Mouse (Mus musculus) intestine, postnatal 0 days (tissue): ENCODE results near the gene R3hcc1l. TPM values are rescaled to one million over a fixed set of nuclear protein-coding genes. Genes with fewer than 3 reads are reported as not detected.

Experiments used
- ATAC-seq: fragments of 200-750 bp; cut with Nextera tagmentation; 2 replicates; pipeline ENCODE4 v1.8.0; 2017; ENCODE audit warnings: mild to moderate bottlenecking, moderate TSS enrichment, moderate library complexity
- H3K27ac ChIP-seq: fragments of 300-500 bp; sonication (generic); 2 replicates; pipeline ENCODE4 v1.5.1; 2014; ENCODE audit warnings: mild to moderate bottlenecking, low read depth, low read length, moderate library complexity
- H3K27me3 ChIP-seq: fragments of 300-500 bp; sonication (generic); replicated peaks from 2 replicates; pipeline ENCODE4 v1.6.1; 2014; ENCODE audit warnings: low read length, mixed read lengths; ENCODE audit not compliant: control insufficient read depth, insufficient read depth
- H3K36me3 ChIP-seq: fragments of 300-500 bp; sonication (generic); 2 replicates; pipeline ENCODE4 v1.6.1; 2014; ENCODE audit warnings: mild to moderate bottlenecking, moderate library complexity; ENCODE audit not compliant: control insufficient read depth, insufficient read depth
- H3K4me1 ChIP-seq: fragments of 300-500 bp; sonication (generic); replicated peaks from 2 replicates; pipeline ENCODE4 v1.6.1; 2014; ENCODE audit warnings: antibody characterized with exemption, low read length, mixed read lengths; ENCODE audit not compliant: control insufficient read depth, insufficient read depth
- H3K4me2 ChIP-seq: fragments of 300-500 bp; sonication (generic); replicated peaks from 2 replicates; pipeline ENCODE4 v1.6.1; 2014; ENCODE audit warnings: low read depth, mild to moderate bottlenecking, moderate library complexity
- H3K4me3 ChIP-seq: fragments of 300-500 bp; sonication (generic); 2 replicates; pipeline ENCODE4 v1.5.1; 2014; ENCODE audit warnings: low read depth, low read length
- H3K9ac ChIP-seq: fragments of 300-500 bp; sonication (generic); 2 replicates; pipeline ENCODE4 v1.6.1; 2014; ENCODE audit warnings: mild to moderate bottlenecking, low read depth, low read length
- H3K9me3 ChIP-seq: fragments of 300-500 bp; sonication (generic); 2 replicates; pipeline ENCODE4 v1.6.1; 2016; ENCODE audit warnings: mixed run types; ENCODE audit not compliant: control insufficient read depth
- CTCF ChIP-seq: sonication (generic); IDR thresholded peaks from 2 replicates; pipeline ENCODE4 v1.5.1; 2016; ENCODE audit warnings: low read depth, mild to moderate bottlenecking, control low read depth, antibody characterized with exemption, moderate library complexity
- WGBS: fragments of 180-500 bp; shearing (Covaris S2); extraction: QIAGEN DNeasy Blood & Tissue Kit; methylation state at CpG from one replicate; pipeline ENCODE4 v1.1.7; 2014; 5-methylcytosine and 5-hydroxymethylcytosine counted together
- polyA plus RNA-seq: library from polyadenylated mRNA; unstranded; fragments of >200 nt; fragmentation: Nextera tagmentation; extraction: Ambion mirVana; gene quantifications from 2 replicates; pipeline ENCODE4 v1.2.1, GENCODE M21; 2015

R3hcc1l gene
- polyA plus RNA-seq, 1 experiment from 2014 or later = 13.7 TPM

DNA sequence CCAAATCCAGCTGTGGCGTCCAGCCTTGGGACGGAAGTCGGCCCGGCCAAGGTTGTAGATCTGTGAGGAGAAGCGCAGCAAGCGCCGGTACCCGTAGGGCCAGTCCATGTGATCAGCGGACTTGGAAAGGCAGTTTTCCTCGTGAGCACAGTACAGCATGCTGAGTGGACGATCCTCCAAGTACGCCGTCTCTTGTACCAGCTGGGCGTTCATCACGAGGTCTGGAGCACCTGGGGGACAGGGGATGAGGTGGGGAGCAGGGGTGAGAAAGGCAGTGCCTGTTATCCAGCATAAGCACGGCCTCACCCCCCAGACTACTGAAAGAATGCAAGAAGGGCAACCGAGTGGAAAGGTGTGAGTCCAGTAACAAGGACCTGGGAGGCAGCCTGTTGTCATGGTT lies 81.3 kb downstream of the R3hcc1l start:
- H3K9me3 ChIP-seq = no peaks in the 10 kb centered on the region
- H3K4me1 ChIP-seq = no peaks in the 10 kb centered on the region
- H3K9ac ChIP-seq = no peak overlapping the region
- no peak for ATAC-seq
- H3K36me3 ChIP-seq = peaks cover 15% of the 10 kb centered on the region; the same call in 1 of the 2 replicates
- no peaks in the 10 kb centered on the region for H3K27me3 ChIP-seq
- no peak overlapping the region for H3K27ac ChIP-seq
- H3K4me2 ChIP-seq = no peak overlapping the region
- H3K4me3 ChIP-seq = no peak overlapping the region
- 87% methylated on average over 17 of the region's 17 CpGs for WGBS
- no peak for TF ChIP-seq CTCF

DNA sequence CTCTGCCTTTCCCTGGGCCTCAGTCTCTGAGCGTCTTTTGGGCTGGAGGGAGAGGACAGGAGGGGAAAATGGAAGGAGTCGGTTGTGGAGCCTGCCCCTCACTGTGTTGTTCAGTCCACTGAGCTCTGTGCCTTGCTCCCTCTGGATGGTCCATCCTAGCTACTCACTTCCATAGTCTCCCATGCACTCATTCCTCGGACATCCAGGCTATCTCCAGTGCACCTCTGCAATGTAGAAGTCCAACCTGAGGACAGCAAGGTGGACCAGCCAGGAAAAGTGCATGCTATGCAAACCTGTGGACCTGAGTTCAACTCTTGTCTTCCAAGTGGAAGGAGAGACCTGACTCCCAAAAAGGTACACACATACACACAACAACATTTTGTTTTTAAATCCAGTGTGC lies 82.0 kb downstream of the R3hcc1l start:
- no peak for ATAC-seq
- H3K9me3 ChIP-seq = no peaks in the 10 kb centered on the region
- no peak overlapping the region for H3K27ac ChIP-seq
- H3K36me3 ChIP-seq = peaks cover 8% of the 10 kb centered on the region; the same call in 1 of the 2 replicates
- H3K4me3 ChIP-seq = no peak overlapping the region
- 53% methylated on average over 3 of the region's 3 CpGs for WGBS
- H3K4me1 ChIP-seq = no peaks in the 10 kb centered on the region
- TF ChIP-seq CTCF = no peak
- H3K9ac ChIP-seq = no peak overlapping the region
- H3K4me2 ChIP-seq = no peak overlapping the region
- no peaks in the 10 kb centered on the region for H3K27me3 ChIP-seq

- no peak overlapping the region for H3K9ac ChIP-seq
- no peak for ATAC-seq
- no peaks in the 10 kb centered on the region for H3K9me3 ChIP-seq
- peaks cover 6% of the 10 kb centered on the region; the same call in 1 of the 2 replicates for H3K36me3 ChIP-seq
- 98% methylated on average over 2 of the region's 2 CpGs for WGBS
- H3K4me2 ChIP-seq = no peak overlapping the region
- no peak overlapping the region for H3K4me3 ChIP-seq
- H3K27me3 ChIP-seq = no peaks in the 10 kb centered on the region
- no peak for TF ChIP-seq CTCF
- no peaks in the 10 kb centered on the region for H3K4me1 ChIP-seq
- no peak overlapping the region for H3K27ac ChIP-seq
Observed at GRCm38 (mm10) chr19:42601445-42601844, 82.9 kb downstream of the R3hcc1l start.

DNA sequence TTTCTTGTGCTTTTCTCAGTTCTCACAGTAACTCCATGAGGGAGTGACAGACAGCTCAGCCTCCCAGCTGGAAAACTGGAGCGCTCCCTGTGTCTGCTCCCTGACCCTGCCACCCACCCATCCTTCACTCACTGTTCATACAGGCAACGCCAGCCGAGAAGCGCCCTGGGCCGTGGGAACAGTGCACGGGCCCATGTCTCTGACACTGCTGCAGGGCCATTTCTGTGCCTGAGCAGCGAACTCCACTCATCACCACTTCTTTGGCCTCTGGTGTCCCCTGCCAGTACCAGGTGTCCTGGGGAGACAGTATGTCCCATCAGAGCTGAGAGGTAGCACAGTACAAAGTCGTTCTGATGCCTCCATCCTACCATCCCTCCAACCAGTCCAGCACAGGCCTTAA lies 83.5 kb downstream of the R3hcc1l start:
- H3K4me3 ChIP-seq = no peak overlapping the region
- H3K27ac ChIP-seq = no peak overlapping the region
- no peak for ATAC-seq
- H3K27me3 ChIP-seq = no peaks in the 10 kb centered on the region
- no peak overlapping the region for H3K9ac ChIP-seq
- H3K4me1 ChIP-seq = no peaks in the 10 kb centered on the region
- H3K36me3 ChIP-seq = peaks cover 2% of the 10 kb centered on the region; the same call in 1 of the 2 replicates
- no peaks in the 10 kb centered on the region for H3K9me3 ChIP-seq
- H3K4me2 ChIP-seq = no peak overlapping the region
- TF ChIP-seq CTCF = no peak
- 81% methylated on average over 8 of the region's 8 CpGs for WGBS

DNA sequence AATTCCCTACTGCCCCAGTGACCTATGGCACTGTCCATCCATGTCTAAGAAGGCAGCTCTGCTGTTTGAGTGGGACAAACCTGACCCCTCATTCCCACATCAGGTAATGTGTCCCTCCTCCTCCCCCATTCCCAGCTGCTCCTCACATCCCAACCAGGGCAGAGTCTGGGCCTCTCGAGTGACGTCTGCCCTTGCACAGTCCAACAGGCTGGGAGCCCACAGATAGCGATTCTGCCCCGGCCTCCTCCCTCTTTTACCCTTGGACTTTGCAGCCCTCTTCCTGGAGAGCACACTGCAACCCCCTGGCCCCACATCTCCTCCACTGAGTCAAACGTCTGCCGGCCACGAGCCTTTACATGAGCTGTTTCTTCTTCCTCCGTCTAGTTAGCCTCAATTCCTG lies 84.0 kb downstream of the R3hcc1l start:
- H3K27me3 ChIP-seq = no peaks in the 10 kb centered on the region
- no peaks in the 10 kb centered on the region for H3K36me3 ChIP-seq
- no peak overlapping the region for H3K4me2 ChIP-seq
- H3K4me3 ChIP-seq = no peak overlapping the region
- no peak for TF ChIP-seq CTCF
- H3K9me3 ChIP-seq = no peaks in the 10 kb centered on the region
- H3K4me1 ChIP-seq = no peaks in the 10 kb centered on the region
- ATAC-seq = peak; percentile 79
- no peak overlapping the region for H3K9ac ChIP-seq
- no peak overlapping the region for H3K27ac ChIP-seq
- 52% methylated on average over 8 of the region's 8 CpGs for WGBS

GRCm38 (mm10) chr19:42608082-42608481 lies 89.5 kb downstream of the R3hcc1l start:
- no peak overlapping the region for H3K4me2 ChIP-seq
- H3K27ac ChIP-seq = no peak overlapping the region
- no peaks in the 10 kb centered on the region for H3K36me3 ChIP-seq
- H3K4me1 ChIP-seq = no peaks in the 10 kb centered on the region
- 92% methylated on average over 5 of the region's 5 CpGs for WGBS
- ATAC-seq = no peak
- H3K9ac ChIP-seq = no peak overlapping the region
- no peaks in the 10 kb centered on the region for H3K27me3 ChIP-seq
- H3K4me3 ChIP-seq = no peak overlapping the region
- H3K9me3 ChIP-seq = no peaks in the 10 kb centered on the region
- no peak for TF ChIP-seq CTCF

GRCm38 (mm10) chr19:42609716-42610115 lies 91.2 kb downstream of the R3hcc1l start:
- Histone ChIP-seq H3K27me3 (no peaks in the 10 kb centered on the region), H3K4me3 (no peak overlapping the region), H3K27ac (no peak overlapping the region), H3K4me2 (no peak overlapping the region), H3K36me3 (no peaks in the 10 kb centered on the region), H3K9me3 (no peaks in the 10 kb centered on the region), H3K9ac (no peak overlapping the region), H3K4me1 (no peaks in the 10 kb centered on the region)
- TF ChIP-seq CTCF = no peak
- ATAC-seq = no peak
- WGBS = 83% methylated on average over 3 of the region's 3 CpGs
